Mouse (Mus musculus): ENCODE data around the gene Olfr309. TPM values are rescaled to one million over a fixed set of nuclear protein-coding genes. Genes with fewer than 3 reads are reported as not detected.
"Not testable (repeated sequence)": the region's sequence is repeated elsewhere in the genome, so short reads cannot be mapped to it uniquely, and the experiment has no call there.

Gene Olfr309
- total RNA-seq (2018; cell fraction: chromatin; rRNA removed): not detected
- not detected for total RNA-seq (2018; cell fraction: cytosol; rRNA removed)
- not detected for total RNA-seq (2018; cell fraction: nucleus; rRNA removed)
- not detected in 3 replicates for polyA plus RNA-seq (2018)

DNA sequence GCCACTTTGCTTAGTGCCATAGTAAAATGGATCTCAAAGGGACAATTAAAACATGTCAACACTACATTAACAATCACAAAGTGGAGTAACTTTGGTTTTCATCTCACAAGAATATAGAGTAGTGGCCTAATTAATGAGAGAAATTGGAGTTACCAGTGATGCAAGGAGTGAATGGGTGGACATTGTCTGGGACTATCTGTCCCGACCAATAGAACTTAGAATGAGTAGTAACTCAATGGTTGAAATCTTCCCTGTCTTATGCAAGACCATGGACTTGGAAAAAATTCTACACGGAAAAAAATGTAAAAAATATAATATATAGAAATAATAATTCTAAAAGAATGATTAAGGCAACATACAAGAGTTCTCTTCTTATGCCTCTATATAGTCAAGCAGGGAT is at the start of gene Olfr309:
Olfr309 (minus strand) TSS at position 101 of the 400 bp plus-strand sequence.
- no peaks in the 10 kb centered on the region for H3K36me3 ChIP-seq (ENCODE audit: inconsistent target)
- no peaks in the 10 kb centered on the region for H3K79me2 ChIP-seq (ENCODE audit: inconsistent target)
- no peak within 1 kb of the TSS for H3K27ac ChIP-seq
- H3K4me3 ChIP-seq (ENCODE audit: inconsistent target): no peak within 1 kb of the TSS
- WGBS (ENCODE audit: missing documents): 82% methylated on average over 2 of the region's 2 CpGs

DNA sequence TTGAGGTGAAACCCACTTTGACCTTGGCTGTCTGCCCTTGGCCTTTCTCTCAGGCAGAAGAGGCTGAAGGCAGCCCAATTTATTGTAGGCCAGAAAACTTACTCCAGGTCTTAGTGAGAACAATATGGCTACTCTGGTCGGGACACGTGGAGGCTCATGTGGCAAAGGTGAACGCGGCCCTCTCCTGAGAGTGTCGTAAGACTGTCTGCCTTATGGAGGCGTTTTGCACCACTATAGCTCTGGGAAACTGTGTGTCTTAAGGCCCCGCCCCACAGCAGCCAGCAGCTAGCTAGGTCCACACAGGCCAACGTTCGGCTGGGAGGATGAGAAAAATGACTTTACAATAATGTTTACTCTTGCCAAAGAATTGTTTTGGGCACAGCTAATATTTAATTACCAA is 32.8 kb upstream of the Olfr309 start:
- WGBS (ENCODE audit: missing documents): 82% methylated on average over 9 of the region's 9 CpGs
- not testable (repeated sequence) for H3K27ac ChIP-seq; H3K4me3 ChIP-seq (ENCODE audit: inconsistent target); H3K36me3 ChIP-seq (ENCODE audit: inconsistent target); H3K79me2 ChIP-seq (ENCODE audit: inconsistent target)

DNA sequence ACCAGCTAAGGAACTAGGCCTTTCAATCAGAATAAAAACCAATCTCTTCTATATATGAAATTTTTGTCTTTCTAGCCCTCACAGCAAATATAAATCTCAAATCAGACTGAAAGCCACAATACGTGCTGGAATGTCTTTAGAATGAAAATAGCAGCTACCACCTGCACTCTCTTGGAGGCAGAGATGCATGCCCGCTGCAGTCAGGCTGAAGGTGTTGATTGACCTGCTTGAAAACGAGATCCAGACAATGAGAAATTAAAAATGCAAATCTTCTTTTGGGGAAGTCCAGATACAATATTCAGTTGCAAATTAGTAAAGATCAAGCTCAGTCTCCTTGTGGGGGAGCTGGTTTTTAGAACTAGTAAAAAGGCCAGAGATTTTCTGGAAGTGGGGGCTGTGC is 30.7 kb upstream of the Olfr309 start:
- Histone ChIP-seq H3K27ac (no peak overlapping the region), H3K79me2 (ENCODE audit: inconsistent target) (no peaks in the 10 kb centered on the region), H3K36me3 (ENCODE audit: inconsistent target) (no peaks in the 10 kb centered on the region), H3K4me3 (ENCODE audit: inconsistent target) (no peak overlapping the region)
- WGBS (ENCODE audit: missing documents): 66% methylated on average over 3 of the region's 3 CpGs

- 84% methylated on average over 14 of the region's 14 CpGs for WGBS (ENCODE audit: missing documents)
- Histone ChIP-seq H3K79me2 (ENCODE audit: inconsistent target) (no peaks in the 10 kb centered on the region), H3K4me3 (ENCODE audit: inconsistent target) (no peak overlapping the region), H3K36me3 (ENCODE audit: inconsistent target) (no peaks in the 10 kb centered on the region), H3K27ac (no peak overlapping the region)
These were observed 29.5 kb upstream of the Olfr309 start for GRCm38 (mm10) chr7:86342881-86343565.

GRCm38 (mm10) chr7:86337486-86337885 is 24.0 kb upstream of the Olfr309 start, which contains the start of gene Olfr307:
Gene Olfr307, minus strand, starts transcription at chr7:86337586.
- no peak within 1 kb of the TSS for H3K27ac ChIP-seq
- no peaks in the 10 kb centered on the region for H3K79me2 ChIP-seq (ENCODE audit: inconsistent target)
- 75% methylated on average over 1 of the region's 1 CpGs for WGBS (ENCODE audit: missing documents)
- no peak within 1 kb of the TSS for H3K4me3 ChIP-seq (ENCODE audit: inconsistent target)
- no peaks in the 10 kb centered on the region for H3K36me3 ChIP-seq (ENCODE audit: inconsistent target)

GRCm38 (mm10) chr7:86325530-86325929 is 12.0 kb upstream of the Olfr309 start, which contains the start of gene Olfr308:
Gene Olfr308, minus strand, starts transcription at chr7:86325630.
- H3K27ac ChIP-seq: no peak within 1 kb of the TSS
- H3K79me2 ChIP-seq (ENCODE audit: inconsistent target): no peaks in the 10 kb centered on the region
- H3K36me3 ChIP-seq (ENCODE audit: inconsistent target): no peaks in the 10 kb centered on the region
- no peak within 1 kb of the TSS for H3K4me3 ChIP-seq (ENCODE audit: inconsistent target)

DNA sequence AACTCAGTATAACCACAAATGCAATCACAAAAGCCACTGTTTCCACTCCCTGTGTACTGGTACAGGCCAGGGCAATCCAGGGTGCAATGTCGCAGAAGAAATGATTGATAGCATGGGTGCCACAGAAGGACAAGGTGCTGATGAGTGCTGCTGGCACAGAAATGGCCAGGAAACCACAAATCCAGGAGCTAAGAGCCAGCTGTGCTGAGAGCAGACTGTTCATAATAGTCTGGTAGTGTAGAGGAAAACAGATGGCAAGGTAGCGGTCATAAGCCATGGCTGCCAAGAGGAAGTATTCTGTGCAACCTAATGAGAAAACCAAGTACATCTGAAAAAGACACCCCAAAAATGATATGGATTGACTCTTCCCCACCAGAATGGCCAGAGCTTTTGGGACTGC is 7.8 kb upstream of the Olfr309 start:
- H3K27ac ChIP-seq: no peak overlapping the region
- H3K4me3 ChIP-seq (ENCODE audit: inconsistent target): no peak overlapping the region
- 60% methylated on average over 2 of the region's 2 CpGs for WGBS (ENCODE audit: missing documents)
- no peaks in the 10 kb centered on the region for H3K79me2 ChIP-seq (ENCODE audit: inconsistent target)
- H3K36me3 ChIP-seq (ENCODE audit: inconsistent target): no peaks in the 10 kb centered on the region

GRCm38 (mm10) chr7:86277072-86277471 is 36.4 kb downstream of the Olfr309 start, which contains the start of gene Olfr310:
Gene Olfr310, minus strand, starts transcription at chr7:86277172.
- Histone ChIP-seq H3K4me3 (ENCODE audit: inconsistent target) (no peak within 1 kb of the TSS), H3K36me3 (ENCODE audit: inconsistent target) (no peaks in the 10 kb centered on the region), H3K27ac (no peak within 1 kb of the TSS), H3K79me2 (ENCODE audit: inconsistent target) (no peaks in the 10 kb centered on the region)
- WGBS (ENCODE audit: missing documents): 56% methylated on average over 1 of the region's 1 CpGs

Other genes starting within 250 kb of the Olfr309 start
- gene Vmn2r75, start 141.9 kb downstream of the Olfr309 start, polyA plus RNA-seq (2018): not detected in 3 replicates
- not detected in 3 replicates for gene Vmn2r76, start 67.4 kb downstream of the Olfr309 start, polyA plus RNA-seq (2018)
- not detected in 3 replicates for gene Olfr310, start 36.5 kb downstream of the Olfr309 start, polyA plus RNA-seq (2018)
- gene Olfr308, start 11.9 kb upstream of the Olfr309 start, polyA plus RNA-seq (2018): not detected in 3 replicates
- not detected in 3 replicates for gene Olfr307, start 23.9 kb upstream of the Olfr309 start, polyA plus RNA-seq (2018)
- gene Olfr305, start 53.2 kb upstream of the Olfr309 start, polyA plus RNA-seq (2018): not detected in 3 replicates
- not detected in 3 replicates for gene Olfr304, start 73.0 kb upstream of the Olfr309 start, polyA plus RNA-seq (2018)
- gene Olfr303, start 84.1 kb upstream of the Olfr309 start, polyA plus RNA-seq (2018): not detected in 3 replicates
- gene Olfr301, start 90.1 kb upstream of the Olfr309 start, polyA plus RNA-seq (2018): not detected in 3 replicates
- gene Olfr299, start 146.2 kb upstream of the Olfr309 start, polyA plus RNA-seq (2018): not detected in 3 replicates
- gene Olfr298, start 178.8 kb upstream of the Olfr309 start, polyA plus RNA-seq (2018): not detected in 3 replicates
- not detected in 3 replicates for gene Olfr297, start 206.3 kb upstream of the Olfr309 start, polyA plus RNA-seq (2018)